Mouse (Mus musculus): Measurements from ENCODE around the gene Raly.
"Not testable (repeated sequence)": the region's sequence is repeated elsewhere in the genome, so short reads cannot be mapped to it uniquely, and the experiment has no call there.

Gene Raly

DNA sequence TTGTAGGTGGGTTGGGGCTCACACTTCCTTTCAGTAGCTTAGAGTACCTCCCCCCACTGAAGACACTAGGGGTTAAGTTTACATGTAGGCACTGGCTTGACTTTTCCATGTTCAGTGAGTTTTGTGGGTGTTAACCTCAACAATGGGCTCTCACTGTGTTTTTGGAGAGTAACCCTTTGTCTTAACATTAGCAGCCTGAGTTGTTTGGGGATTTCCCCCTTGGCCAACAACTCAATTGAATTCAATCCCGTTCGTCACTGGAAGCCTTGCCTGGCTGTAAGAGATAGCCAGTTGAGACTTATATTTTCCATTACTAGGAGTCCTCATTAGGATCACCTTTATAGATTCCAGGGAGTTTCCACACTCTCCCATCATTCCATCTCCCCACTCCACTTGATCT is 45.6 kb downstream of the Raly start:
- no peak for DNase-seq (ENCODE audit: low read depth, low spot score)

DNA sequence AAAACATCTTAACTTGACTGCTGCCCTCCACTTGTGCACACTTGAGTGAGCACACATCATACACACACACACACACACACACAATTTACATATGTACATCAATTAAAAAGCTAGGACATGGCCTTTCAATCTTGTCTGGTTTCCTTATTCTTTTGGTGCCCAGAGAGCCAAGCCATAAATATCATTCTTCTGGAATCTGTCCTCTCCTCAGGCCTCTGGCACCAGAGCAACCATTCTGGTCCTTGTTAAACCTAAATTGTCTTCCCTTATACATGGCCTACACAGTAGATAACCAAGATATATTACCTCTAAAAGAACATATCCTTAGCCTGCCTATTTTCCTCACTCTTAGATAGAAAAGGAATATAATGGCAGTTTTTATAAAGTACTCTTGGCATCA is 57.2 kb downstream of the Raly start:
- no peak for DNase-seq (ENCODE audit: low read depth, low spot score)

DNA sequence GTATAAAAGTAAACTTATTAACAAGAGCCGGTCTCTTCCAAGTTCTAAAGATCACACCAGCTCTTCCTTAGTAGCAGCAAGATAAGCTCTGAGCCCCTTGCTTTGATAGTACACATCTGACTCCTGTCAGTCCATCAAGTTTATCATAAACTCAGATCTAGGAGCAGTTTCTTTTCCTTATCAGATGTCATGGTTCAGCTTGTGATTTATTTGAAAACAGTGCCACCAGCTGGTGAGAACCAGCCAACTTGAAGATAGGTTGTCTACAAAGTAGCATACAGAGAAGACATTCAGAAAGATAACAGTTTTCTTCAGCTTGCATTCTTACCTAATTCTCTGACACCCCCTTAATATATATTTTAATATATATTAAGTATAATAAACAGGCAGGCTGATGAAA is 64.5 kb downstream of the Raly start:
- DNase-seq (ENCODE audit: low read depth, low spot score) = peak; percentile 49

DNA sequence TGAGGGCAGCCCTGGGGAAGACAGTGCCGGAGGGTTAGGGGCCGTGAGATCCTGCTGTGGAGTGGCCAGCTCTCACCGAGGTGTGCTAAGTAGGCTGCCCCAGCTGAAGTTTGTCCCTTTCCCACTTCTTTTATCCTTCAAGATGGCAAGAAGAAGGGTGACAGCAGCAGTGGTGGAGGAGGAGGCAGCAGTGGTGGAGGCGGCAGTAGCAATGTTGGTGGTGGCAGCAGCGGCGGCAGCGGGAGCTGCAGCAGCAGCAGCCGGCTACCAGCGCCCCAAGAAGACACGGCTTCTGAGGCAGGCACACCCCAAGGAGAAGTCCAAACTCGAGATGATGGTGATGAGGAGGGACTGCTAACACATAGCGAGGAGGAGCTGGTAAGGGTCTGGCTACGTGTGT is 72.8 kb downstream of the Raly start:
- peak; percentile 11 for DNase-seq (ENCODE audit: low read depth, low spot score)

DNA sequence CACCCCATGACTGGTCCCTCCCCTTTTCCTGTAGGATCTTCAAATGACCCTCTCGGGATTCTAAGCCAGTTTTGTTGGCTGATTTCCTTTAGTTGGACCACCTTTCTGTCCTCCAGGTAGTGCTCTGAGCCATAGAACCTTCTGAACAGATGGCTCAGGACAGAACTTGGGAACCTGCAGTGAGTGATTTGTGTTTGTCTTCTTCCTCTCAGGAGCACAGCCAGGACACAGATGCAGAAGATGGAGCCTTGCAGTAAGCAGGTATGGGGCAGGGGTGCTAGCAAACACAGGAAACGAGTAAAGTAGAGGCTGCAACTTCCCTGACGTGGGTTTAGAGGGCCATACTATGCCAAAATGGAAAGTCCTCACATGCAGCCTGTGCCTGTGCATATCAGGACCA is 74.8 kb downstream of the Raly start:
- no peak for DNase-seq (ENCODE audit: low read depth, low spot score)

DNA sequence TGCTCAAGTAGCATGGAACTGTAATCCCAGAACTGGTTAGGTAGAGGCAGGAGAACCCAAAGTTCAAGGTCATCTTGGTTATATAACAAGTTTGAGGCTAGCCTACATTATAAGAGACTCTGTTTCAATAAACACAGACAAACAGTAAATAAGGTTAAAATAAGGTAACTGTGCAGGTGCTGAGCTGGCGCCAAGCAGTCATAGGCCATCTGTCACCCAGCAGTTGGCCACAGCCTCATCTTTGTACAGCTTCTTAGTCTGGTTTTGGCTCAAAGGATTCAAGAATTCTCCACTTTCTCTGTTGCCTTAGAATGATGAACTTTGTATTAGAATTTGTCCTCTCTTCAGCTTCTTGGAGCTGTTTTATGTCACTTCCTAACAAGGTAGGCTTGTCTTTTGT is 77.2 kb downstream of the Raly start:
- no peak for DNase-seq (ENCODE audit: low read depth, low spot score)

DNA sequence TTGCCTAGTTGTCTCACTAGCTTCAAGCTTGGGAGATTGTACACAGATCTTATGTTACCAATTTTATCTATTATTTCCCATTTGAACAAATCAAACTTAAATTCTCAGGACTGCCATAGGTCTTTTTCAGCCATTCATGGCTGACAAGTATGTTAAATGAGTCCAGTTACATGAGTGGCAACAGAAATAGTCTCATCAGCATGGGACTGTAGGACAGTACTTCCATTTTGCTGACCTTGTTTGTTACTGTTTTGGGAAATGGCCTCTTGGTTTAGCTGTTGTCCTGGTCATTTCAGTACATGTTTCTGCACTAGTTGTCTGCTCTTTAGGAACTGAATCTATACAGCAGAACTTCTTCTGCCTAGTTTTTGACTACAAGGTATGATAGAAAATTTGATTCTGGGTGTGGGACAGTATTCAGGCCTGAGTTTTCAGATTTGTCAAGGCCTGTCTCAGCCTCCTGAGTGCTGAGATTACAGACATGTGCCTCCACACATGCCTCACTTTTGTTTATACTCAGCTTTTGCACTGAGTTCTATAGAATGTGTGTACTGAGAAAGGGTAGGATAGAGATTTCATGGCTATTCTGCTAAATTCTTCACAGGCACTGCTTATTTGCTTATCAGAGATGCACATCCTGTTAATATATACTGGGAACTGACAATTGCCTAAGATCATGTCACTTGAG is 79.2 kb downstream of the Raly start:
- no peak for DNase-seq (ENCODE audit: low read depth, low spot score)

DNA sequence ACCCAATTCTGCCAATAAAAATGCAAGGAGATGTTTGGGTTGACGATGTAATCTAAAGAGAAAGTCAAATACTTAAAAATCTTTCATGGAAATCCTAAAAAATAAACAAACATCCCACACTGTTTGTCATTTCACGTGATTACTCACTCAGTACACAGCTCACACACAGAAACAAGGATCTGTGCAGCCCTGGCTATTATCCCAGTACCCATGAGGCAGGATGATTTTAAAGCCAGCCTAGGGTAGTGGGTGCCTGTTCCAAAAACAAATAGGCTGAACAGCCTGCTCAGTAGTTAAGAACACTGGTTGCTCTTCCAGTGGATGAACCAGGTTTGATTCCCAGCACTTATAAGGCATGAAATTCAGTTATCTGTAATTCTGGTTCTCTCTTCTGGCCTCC is 85.7 kb downstream of the Raly start:
- no peak for DNase-seq (ENCODE audit: low read depth, low spot score)

DNA sequence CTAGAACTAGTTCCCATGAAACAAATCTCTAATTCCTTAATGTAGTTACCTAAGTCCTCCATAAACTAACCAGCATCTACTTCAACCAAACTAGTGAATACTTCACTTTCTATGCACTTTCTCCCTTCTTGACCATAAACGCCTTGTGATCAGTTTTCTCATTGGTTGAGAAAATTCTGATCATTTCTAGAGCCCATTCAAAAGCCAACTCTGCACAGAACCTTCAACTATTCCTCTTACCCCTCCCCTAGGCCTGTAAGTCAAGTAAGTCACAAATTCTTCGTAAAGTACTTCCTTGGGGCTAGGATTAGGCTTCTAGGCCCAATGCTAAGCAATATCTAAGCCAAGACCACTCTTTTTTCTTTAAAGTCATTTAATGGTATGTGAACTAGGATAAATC is 100.7 kb downstream of the Raly start:
- no peak for DNase-seq (ENCODE audit: low read depth, low spot score)

DNA sequence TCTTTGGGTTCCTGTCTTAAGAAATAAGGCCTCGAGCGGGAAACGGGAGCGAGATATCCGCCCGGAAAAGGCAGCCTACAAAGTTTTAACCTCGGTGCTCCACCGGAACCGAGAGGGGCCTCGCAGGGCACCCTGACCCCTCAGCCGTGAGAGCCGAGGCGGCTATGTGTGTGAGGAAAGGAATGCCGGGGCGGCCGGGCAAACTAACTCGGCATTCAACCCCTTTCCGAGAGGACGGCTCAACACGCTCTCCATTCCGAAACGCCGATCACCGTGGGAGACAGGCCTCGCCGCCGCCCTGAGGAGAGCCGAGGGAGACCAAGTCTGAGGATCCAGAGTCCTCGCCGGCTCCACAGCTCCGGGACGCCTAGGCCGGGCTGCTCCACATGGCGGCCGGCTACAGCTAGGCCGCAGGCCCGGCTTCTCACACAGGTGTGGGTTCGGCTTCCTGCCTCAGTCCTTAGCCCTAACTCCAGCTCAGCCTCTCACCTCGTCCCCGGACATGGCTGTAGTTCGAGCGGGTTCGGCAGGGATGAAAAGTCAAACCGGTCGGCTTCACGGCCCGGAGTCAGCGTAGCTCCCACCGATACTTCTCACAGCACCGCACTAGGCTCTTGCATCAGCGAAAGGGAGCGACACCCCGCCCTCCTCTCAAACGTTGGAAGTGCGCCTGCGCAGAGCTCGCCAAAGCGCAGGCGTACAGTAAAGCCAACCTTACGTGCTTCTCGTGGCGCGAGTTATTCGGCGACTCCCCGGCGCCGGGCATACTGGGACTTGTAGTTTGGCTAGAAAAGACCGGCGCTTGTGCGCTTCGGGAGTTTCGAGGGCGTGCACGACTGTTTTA is 101.5 kb downstream of the Raly start, which contains the start of gene Eif2s2:
Eif2s2 (minus strand) TSS at position 735 of the 844 bp plus-strand sequence.
- peak; percentile 98 for DNase-seq (ENCODE audit: low read depth, low spot score)

DNA sequence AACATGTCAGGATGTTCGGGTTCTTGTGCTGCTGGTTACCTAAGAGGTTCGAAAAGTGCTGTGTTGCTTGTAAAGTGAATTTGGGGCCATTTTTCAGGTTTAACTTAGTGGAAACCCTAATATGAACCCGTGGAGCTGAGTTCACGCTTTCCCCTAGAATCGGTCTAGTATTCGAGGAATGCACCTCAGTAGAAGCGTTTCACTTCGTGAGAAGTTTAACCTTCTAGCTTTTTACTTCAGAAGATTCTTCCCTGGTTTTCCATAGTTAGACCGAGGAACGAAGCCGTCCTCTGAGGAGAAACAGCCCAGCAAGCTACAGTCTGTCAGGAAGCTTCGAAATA is 102.1 kb downstream of the Raly start:
- no peak for DNase-seq (ENCODE audit: low read depth, low spot score)

DNA sequence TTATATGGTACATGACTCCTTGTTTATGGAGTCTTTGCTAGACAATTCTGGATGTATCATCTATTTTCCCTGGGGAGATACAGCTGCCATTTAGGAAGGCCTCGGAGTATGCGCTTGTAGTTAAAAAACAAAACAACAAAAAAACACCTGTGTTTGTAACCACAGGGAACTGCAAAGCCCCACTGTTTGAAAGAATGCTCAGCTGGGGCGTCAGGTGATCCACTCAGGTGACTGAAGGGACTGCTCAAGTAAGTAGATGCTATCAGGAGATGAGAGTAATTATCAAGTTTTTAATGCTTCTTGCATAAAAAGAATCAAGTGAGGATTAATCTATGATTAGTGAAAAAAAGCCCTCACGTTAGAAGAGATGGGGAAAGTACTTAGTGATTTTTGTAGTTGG is 102.7 kb downstream of the Raly start:
- no peak for DNase-seq (ENCODE audit: low read depth, low spot score)

DNA sequence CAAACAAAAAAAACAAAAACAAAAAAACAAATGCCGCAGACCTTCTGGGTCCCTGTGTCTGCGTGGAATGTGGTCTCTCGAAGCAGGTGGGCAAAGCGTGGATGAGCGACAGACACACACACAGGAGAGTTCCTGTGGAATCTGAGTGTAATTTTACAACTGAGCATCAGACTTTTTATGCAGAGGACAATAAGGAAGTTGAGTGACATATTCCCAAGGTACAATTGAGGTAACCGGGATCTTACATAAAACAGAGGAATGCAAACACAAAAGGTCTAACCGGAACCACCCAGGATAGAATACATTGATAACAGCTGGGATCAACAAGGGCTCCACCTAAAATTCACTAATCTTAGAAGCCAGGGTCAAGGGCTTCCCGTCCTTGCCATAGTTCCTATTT is 108.1 kb downstream of the Raly start:
- not testable (repeated sequence) for DNase-seq (ENCODE audit: low read depth, low spot score)

DNA sequence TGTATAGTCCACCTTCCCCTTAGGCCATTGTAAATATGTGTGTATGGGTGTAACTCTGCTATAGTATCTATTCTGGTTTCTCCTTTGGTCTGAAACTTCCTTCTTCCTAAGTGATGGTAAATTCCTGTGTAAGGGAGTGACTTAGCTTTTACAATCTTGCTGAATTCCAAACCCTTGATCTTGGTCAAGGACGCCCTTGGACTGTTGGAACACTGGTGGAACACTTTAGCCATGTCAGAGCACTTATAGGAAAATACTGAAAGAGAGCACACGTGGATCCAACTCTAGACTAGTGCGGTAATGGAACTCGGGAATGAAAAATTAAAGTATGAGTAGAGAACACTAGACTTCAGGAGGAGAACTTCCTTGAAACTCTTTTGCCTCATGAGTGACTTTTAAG is 108.5 kb downstream of the Raly start:
- DNase-seq (ENCODE audit: low read depth, low spot score) = not testable (repeated sequence)

DNA sequence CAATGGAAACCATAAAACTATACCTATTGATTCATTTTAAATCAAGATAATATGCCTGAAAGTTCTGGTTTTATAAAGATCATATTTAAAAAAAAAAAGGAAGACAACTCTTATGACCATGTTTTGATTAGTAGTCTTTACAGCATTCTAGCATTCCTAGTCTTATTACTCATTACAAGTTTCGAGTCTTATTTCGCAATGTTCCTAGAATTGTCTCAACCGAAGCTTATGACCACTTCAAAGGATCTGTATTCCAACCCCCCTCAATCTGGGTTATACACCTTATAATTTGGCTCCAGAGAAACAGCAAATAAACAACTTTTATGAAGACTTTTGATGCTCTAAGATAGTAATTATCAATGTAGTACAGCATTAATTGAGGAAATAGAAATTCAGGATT is 111.2 kb downstream of the Raly start:
- no peak for DNase-seq (ENCODE audit: low read depth, low spot score)

DNA sequence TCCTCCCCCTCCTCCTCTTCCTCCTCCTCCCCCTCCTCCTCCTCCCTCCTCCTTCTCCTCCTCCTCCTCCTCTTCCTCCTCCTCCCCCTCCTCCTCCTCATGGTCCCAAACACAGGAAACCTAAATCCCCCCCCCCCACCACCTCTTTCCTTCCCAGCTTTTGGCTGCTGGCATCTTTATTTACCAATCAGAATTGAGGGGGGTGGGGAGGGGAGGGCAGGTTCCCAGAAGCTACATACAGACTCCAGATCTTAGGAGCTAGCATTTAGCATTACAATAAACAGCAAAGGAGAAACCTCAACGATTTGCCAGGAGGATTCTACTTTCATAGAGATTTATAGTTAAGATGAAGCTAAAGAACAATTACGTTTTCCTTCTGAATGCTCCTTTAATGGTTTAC is 114.9 kb downstream of the Raly start:
- no peak for DNase-seq (ENCODE audit: low read depth, low spot score)

DNA sequence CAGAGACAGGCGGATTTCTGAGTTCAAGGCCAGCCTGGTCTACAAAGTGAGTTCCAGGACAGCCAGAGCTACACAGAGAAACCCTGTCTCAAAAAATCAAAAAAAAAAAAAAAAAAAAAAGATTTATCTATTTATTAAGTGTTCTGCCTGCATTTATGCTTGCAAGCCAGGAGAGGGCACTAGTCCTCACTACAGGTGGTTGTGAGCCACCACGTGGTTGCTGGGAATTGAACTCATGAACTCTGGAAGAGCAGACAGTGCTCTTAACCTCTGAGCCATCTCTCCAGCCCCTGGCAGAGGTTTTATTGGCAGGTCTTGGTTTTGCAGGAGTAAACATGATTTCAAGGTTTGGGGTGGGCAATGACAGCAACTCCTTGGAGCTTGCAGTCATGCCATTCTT is 117.3 kb downstream of the Raly start:
- not testable (repeated sequence) for DNase-seq (ENCODE audit: low read depth, low spot score)

DNA sequence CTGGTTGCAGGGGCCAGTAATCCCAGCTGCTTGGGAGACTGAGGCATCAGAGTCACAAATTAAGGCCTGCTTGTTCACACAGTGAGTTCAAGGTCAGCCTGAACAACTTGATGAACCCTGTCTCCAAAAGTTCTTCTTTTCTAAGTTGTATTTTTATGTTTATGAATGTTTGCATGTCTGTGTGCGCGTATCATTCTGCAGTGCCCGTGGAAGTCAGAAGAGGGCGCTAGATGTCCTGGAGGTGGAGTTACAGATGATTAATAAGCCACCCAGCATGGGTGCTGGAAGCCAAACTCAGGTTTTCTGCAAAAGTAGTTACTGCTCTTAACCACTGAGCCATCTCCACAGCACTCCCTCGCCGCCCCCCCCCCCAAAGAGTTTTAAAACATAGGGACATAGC is 118.9 kb downstream of the Raly start:
- DNase-seq (ENCODE audit: low read depth, low spot score) = no peak

DNA sequence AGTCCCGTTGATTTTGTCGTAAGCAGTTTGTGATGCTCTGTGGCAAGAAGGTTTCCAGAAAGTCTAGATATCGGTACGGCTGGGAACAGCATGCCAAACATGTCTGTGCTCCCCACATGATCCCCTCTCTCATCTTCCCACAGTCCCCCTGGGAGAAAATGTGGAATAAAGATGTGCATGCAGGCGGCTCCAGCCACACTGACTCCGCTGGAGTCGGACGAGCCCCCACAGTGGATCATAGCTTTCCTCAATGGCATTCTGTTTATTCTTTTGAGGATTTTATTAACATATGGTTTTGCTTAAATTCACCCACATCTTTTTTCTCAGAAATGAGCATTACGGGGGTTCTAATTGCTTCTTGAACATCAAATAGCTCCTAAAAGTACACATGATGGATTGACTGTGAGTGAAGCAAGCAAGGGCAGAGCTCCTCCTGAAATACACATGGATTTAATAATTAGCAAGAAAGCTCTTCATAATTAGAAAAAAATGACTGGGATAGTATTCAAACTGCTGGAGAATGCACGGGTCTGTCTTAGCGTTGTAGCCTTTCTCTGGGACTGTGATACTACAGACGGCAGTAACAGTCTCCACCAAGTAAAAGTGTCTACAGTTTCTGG is 125.1 kb downstream of the Raly start:
- DNase-seq (ENCODE audit: low read depth, low spot score) = no peak

DNA sequence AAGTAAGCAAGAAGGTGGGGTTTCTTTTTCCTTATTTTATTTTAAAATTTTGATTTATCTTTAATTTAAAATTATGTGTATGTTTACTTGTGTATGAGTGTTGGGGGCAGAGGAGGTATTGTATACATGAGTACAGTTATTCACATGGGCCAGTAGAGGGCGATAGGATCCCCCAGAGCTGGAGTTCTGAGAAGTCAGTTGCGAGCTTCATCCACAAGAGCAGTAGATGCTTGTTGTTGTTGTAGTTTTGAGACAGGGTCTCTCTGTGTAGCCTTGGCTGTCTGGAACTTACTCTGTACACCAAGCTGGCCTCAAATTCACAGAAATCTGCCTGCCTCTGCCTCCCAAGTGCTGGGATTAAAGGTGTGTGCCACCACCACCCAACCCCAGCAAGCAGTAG is 125.7 kb downstream of the Raly start:
- DNase-seq (ENCODE audit: low read depth, low spot score) = no peak

Data from telencephalon, adult 2 months (tissue).